Mouse (Mus musculus) c-Kit-positive CD71-positive TER-119-negative erythroid progenitor cells, embryonic 14.5 days (primary cell): ENCODE measurements at regions not wholly inside any gene's neighbourhood (a gene's known extent, or its start where the extent isn't known, plus 50 kb on each side); places are given as distances from the start of the nearest gene placed in this dataset.
"Not testable (repeated sequence)": the region's sequence is repeated elsewhere in the genome, so short reads cannot be mapped to it uniquely, and the experiment has no call there.

Experiments
- DNase-seq: peaks from one replicate; pipeline ENCODE4 v3.0.0-alpha.2; 2013; ENCODE audit warnings: low read depth

- DNase-seq: no peak
These were observed 168.3 kb upstream of the Npvf start for GRCm38 (mm10) chr6:50822236-50823151.

- no peak for DNase-seq
These were observed 169.1 kb upstream of the Npvf start for GRCm38 (mm10) chr6:50823220-50823910.

- no peak for DNase-seq
These were observed 170.2 kb upstream of the Npvf start for GRCm38 (mm10) chr6:50824466-50824865.

GRCm38 (mm10) chr6:50831725-50832124, 177.5 kb upstream of the Npvf start:
- no peak for DNase-seq

GRCm38 (mm10) chr6:50835997-50836625, 181.9 kb upstream of the Npvf start:
- no peak for DNase-seq

GRCm38 (mm10) chr6:50840826-50841225, 186.6 kb upstream of the Npvf start:
- DNase-seq: no peak

GRCm38 (mm10) chr6:50845246-50845645, 191.0 kb upstream of the Npvf start:
- DNase-seq: not testable (repeated sequence)

- no peak for DNase-seq
These were observed 192.7 kb upstream of the Npvf start for GRCm38 (mm10) chr6:50846740-50847516.

GRCm38 (mm10) chr6:50847548-50847947, 193.3 kb upstream of the Npvf start:
- no peak for DNase-seq

GRCm38 (mm10) chr6:50859162-50859561, 204.9 kb upstream of the Npvf start:
- no peak for DNase-seq

- DNase-seq: no peak
These were observed 223.8 kb upstream of the Npvf start for GRCm38 (mm10) chr6:50877991-50878390.

- no peak for DNase-seq
These were observed 228.1 kb upstream of the Npvf start for GRCm38 (mm10) chr6:50882298-50882697.

- DNase-seq: no peak
These were observed 228.5 kb upstream of the Npvf start for GRCm38 (mm10) chr6:50882759-50883158.

GRCm38 (mm10) chr6:50885031-50885430, 230.8 kb upstream of the Npvf start:
- no peak for DNase-seq

- no peak for DNase-seq
These were observed 231.6 kb upstream of the Npvf start for GRCm38 (mm10) chr6:50885771-50886360.

- DNase-seq: peak; percentile 78
These were observed 236.3 kb upstream of the Npvf start for GRCm38 (mm10) chr6:50890370-50891204.

GRCm38 (mm10) chr6:50891205-50891526, 236.9 kb upstream of the Npvf start:
- DNase-seq: no peak

GRCm38 (mm10) chr6:50898792-50899191, 244.6 kb upstream of the Npvf start:
- no peak for DNase-seq

- DNase-seq: no peak
These were observed 261.2 kb upstream of the Npvf start for GRCm38 (mm10) chr6:50915166-50916030.

GRCm38 (mm10) chr6:50918248-50918647, 264.0 kb upstream of the Npvf start:
- DNase-seq: no peak
